Mouse (Mus musculus) gastrocnemius, postnatal 36 days (tissue): ENCODE data around the gene Nle1. TPM values are rescaled to one million over a fixed set of nuclear protein-coding genes. Genes with fewer than 3 reads are reported as not detected.
A peak's percentile ranks its signal among the peaks of the same experiment; 100 is the strongest.

Experiments
- DNase-seq, 2 experiments: peaks; one replicate each; pipeline ENCODE4 v3.0.0; 2022
- intact Hi-C: fragments of 180-260 bp; cut with DNase I; formaldehyde crosslinking; loops from one replicate; pipeline ENCODE4 v1.15.1; 2025
- total RNA-seq, 2 experiments: library from RNA; stranded (reverse); gene quantifications; 2 replicates each; pipeline ENCODE4 v1.2.3; 2021

The Nle1 gene
- total RNA-seq, 2 experiments from 2014 or later, result 9.1 to 10.5 TPM

GRCm38 (mm10) chr11:82921691-82922090 lies 13.5 kb upstream of the Nle1 start:
- intact Hi-C loops, result no loop called here

GRCm38 (mm10) chr11:82920768-82921167 lies 12.6 kb upstream of the Nle1 start:
- intact Hi-C loops, result no loop called here
- no peak for DNase-seq

More at GRCm38 (mm10) chr11:82921691-82922090, 13.5 kb upstream of the Nle1 start:
- no peak for DNase-seq

GRCm38 (mm10) chr11:82914711-82915352 lies 6.6 kb upstream of the Nle1 start:
- intact Hi-C loops, result loop anchor here (2.0 kb wide), 1 partner anchor 44 kb away; no protein-coding TSS in a partner anchor
- peak; percentile 47 to 70 for DNase-seq

GRCm38 (mm10) chr11:82910679-82911389 lies 2.6 kb upstream of the Nle1 start:
- DNase-seq, result peak; percentile 44 to 63
- intact Hi-C loops, result no loop called here

- intact Hi-C loops, result no loop called here
- no peak for DNase-seq
Measured at GRCm38 (mm10) chr11:82910250-82910649, 2.0 kb upstream of the Nle1 start, which contains the start of gene Unc45b. Gene Unc45b (plus strand): TSS chr11:82910550.

- DNase-seq, result no peak
- intact Hi-C loops, result no loop called here
Measured at GRCm38 (mm10) chr11:82908608-82908989, 388 bp upstream of the Nle1 start.

- intact Hi-C loops, result no loop called here
- no peak for DNase-seq
Measured at GRCm38 (mm10) chr11:82905816-82906215, 2.4 kb downstream of the Nle1 start.

- intact Hi-C loops, result no loop called here
- DNase-seq, result no peak
Measured at GRCm38 (mm10) chr11:82904952-82905351, 3.3 kb downstream of the Nle1 start.

- DNase-seq, result no peak
- intact Hi-C loops, result no loop called here
Measured at GRCm38 (mm10) chr11:82901606-82902310, 6.5 kb downstream of the Nle1 start.

GRCm38 (mm10) chr11:82899720-82900119 lies 8.5 kb downstream of the Nle1 start:
- intact Hi-C loops, result no loop called here
- no peak for DNase-seq

GRCm38 (mm10) chr11:82897478-82897877 lies 10.7 kb downstream of the Nle1 start:
- no peak for DNase-seq
- intact Hi-C loops, result no loop called here

GRCm38 (mm10) chr11:82891936-82892335 lies 16.3 kb downstream of the Nle1 start, which contains the start of gene Fndc8:
Gene Fndc8 (plus strand): TSS chr11:82892124.
- no peak for DNase-seq
- intact Hi-C loops, result loop anchor here (2.0 to 5.0 kb wide), 4 partner anchors 70 to 655 kb away; no protein-coding TSS in a partner anchor

- DNase-seq, result peak; percentile 91 to 92
- intact Hi-C loops, result loop anchor here (2.0 to 5.0 kb wide), 4 partner anchors 68 to 653 kb away; no protein-coding TSS in a partner anchor
Measured at GRCm38 (mm10) chr11:82890342-82890762, 17.9 kb downstream of the Nle1 start, which contains the start of gene Rad51d. Gene Rad51d (minus strand): TSS chr11:82890614.

- intact Hi-C loops, result loop anchor here (2.0 to 5.0 kb wide), 4 partner anchors 67 to 652 kb away; no protein-coding TSS in a partner anchor
- no peak for DNase-seq
Measured at GRCm38 (mm10) chr11:82889524-82890341, 18.5 kb downstream of the Nle1 start.

- intact Hi-C loops, result no loop called here
- DNase-seq, result no peak
Measured at GRCm38 (mm10) chr11:82888491-82888946, 19.7 kb downstream of the Nle1 start.

GRCm38 (mm10) chr11:82886559-82886958 lies 21.7 kb downstream of the Nle1 start:
- DNase-seq, result no peak
- intact Hi-C loops, result no loop called here

GRCm38 (mm10) chr11:82883180-82883579 lies 25.0 kb downstream of the Nle1 start:
- intact Hi-C loops, result no loop called here

GRCm38 (mm10) chr11:82877726-82878344 lies 30.4 kb downstream of the Nle1 start:
- intact Hi-C loops, result no loop called here
- no peak for DNase-seq

More at GRCm38 (mm10) chr11:82883180-82883579, 25.0 kb downstream of the Nle1 start:
- no peak for DNase-seq

- DNase-seq, result no peak
- intact Hi-C loops, result no loop called here
Measured at GRCm38 (mm10) chr11:82875631-82876030, 32.6 kb downstream of the Nle1 start.
